In genomic region chr2:36056248-36056647, GRCm38 (mm10) we compare ENCODE assay signal across 33 mouse cellular contexts. TPM values are rescaled to one million over a fixed set of nuclear protein-coding genes. Genes with fewer than 3 reads are reported as not detected.
DNase-seq lines count a peak whose midpoint lies in the region; ATAC-seq and TF ChIP-seq lines count a peak whose summit lies in the region.
"Had no signal": no experiment of that assay in that cellular context is flagged by ENCODE, and none has a peak within 500 bp of the region (broad histone marks: within the 10 kb centered on the region; RNA-seq: fewer than 3 reads in every experiment).

No protein-coding gene starts in this region.

- no peaks in the 10 kb centered on the region for H3K4me1 ChIP-seq in limb, embryonic 14.5 days (ENCODE audit: control insufficient read depth, insufficient read depth, low read length)
- no peaks in the 10 kb centered on the region for H3K4me1 ChIP-seq in limb, embryonic 10.5 days
- H3K4me1 ChIP-seq: forebrain, embryonic 12.5 days; heart, embryonic 12.5 days; hindbrain, embryonic 15.5 days; limb, embryonic 12.5 days; megakaryocyte, embryonic 14.5 days; midbrain, embryonic 13.5 days; neural tube, embryonic 15.5 days; stomach, embryonic 15.5 days had no signal

- H3K27me3 ChIP-seq in limb, embryonic 14.5 days (ENCODE audit: control insufficient read depth, insufficient read depth, low read length), result no peaks in the 10 kb centered on the region
- H3K27me3 ChIP-seq in limb, embryonic 10.5 days (ENCODE audit: low read depth, poor library complexity, severe bottlenecking), result no peaks in the 10 kb centered on the region
- H3K27me3 ChIP-seq: forebrain, embryonic 12.5 days; hindbrain, embryonic 15.5 days; midbrain, embryonic 13.5 days; neural tube, embryonic 15.5 days; stomach, embryonic 15.5 days had no signal

- H3K27ac ChIP-seq in limb, embryonic 14.5 days (replicated peaks; ENCODE audit: low read depth, low read length), result no peak overlapping the region
- H3K27ac ChIP-seq in limb, embryonic 10.5 days, result no peak overlapping the region
- H3K27ac ChIP-seq: forebrain, embryonic 12.5 days; hindbrain, embryonic 15.5 days; limb, embryonic 12.5 days; midbrain, embryonic 13.5 days; neural tube, embryonic 15.5 days; stomach, embryonic 15.5 days had no signal

- peak; percentile 36 for DNase-seq in limb, embryonic 14.5 days (ENCODE audit: low spot score)
- DNase-seq in limb, embryonic 10.5 days (ENCODE audit: low spot score), result no peak
- peak; percentile 38 for DNase-seq in gastrocnemius, adult 18-20 months (ENCODE audit: low spot score)
- peak; percentile 21 for DNase-seq in gastrocnemius, postnatal 25 days
- no peak for DNase-seq in urinary bladder, postnatal 4 days (ENCODE audit: low spot score in 2 of 2)
- no peak for DNase-seq in frontal cortex, postnatal 14 days (ENCODE audit: low spot score in 2 of 2)
- DNase-seq: adrenal gland, adult 2 months; cerebellum, adult 2 months; cerebellum, postnatal 14 days; heart, adult 18-20 months; kidney, adult 11 months; kidney, postnatal 14 days; lung, postnatal 4 days; retina, postnatal 1 day; right cerebral cortex, postnatal 14 days had no signal

- H3K4me3 ChIP-seq in limb, embryonic 14.5 days (replicated peaks; ENCODE audit: low read length), result no peak overlapping the region
- no peak overlapping the region for H3K4me3 ChIP-seq in limb, embryonic 10.5 days
- H3K4me3 ChIP-seq: forebrain, embryonic 12.5 days; heart, embryonic 12.5 days; hindbrain, embryonic 15.5 days; limb, embryonic 12.5 days; megakaryocyte, embryonic 14.5 days; midbrain, embryonic 13.5 days; neural tube, embryonic 15.5 days; stomach, embryonic 15.5 days had no signal

- ATAC-seq in limb, embryonic 14.5 days (ENCODE audit: low FRiP score, low read depth), result peak; percentile 51
- no peak for ATAC-seq in erythroblast, adult 5-6 weeks (replicated peaks; ENCODE audit: low FRiP score, poor library complexity, severe bottlenecking)
- ATAC-seq: inflammation-experienced regulatory T-cells, adult 6 months; midbrain, embryonic 13.5 days had no signal

- TF ChIP-seq POLR2A in limb, embryonic 14.5 days (IDR thresholded peaks at IDR 0.05; ENCODE audit: borderline replicate concordance, extremely low read depth, insufficient read depth, insufficient read length), result no peak

- H3K4me2 ChIP-seq in limb, embryonic 14.5 days (replicated peaks; ENCODE audit: low read depth, low read length, severe bottlenecking), result no peak overlapping the region
- H3K4me2 ChIP-seq: forebrain, embryonic 12.5 days; heart, embryonic 12.5 days; hindbrain, embryonic 15.5 days; limb, embryonic 12.5 days; liver, embryonic 11.5 days; midbrain, embryonic 13.5 days; neural tube, embryonic 15.5 days; stomach, embryonic 15.5 days had no signal

- WGBS in limb, embryonic 14.5 days, result 31% methylated on average over 3 of the region's 3 CpGs
- WGBS in limb, embryonic 10.5 days, result 48% methylated on average over 3 of the region's 3 CpGs

- H3K9me3 ChIP-seq in limb, embryonic 14.5 days (ENCODE audit: control insufficient read depth, low read length), result no peaks in the 10 kb centered on the region
- no peaks in the 10 kb centered on the region for H3K9me3 ChIP-seq in limb, embryonic 10.5 days (replicated peaks)
- H3K9me3 ChIP-seq: forebrain, embryonic 12.5 days; heart, embryonic 12.5 days; hindbrain, embryonic 15.5 days; limb, embryonic 12.5 days; megakaryocyte, embryonic 14.5 days; midbrain, embryonic 13.5 days; neural tube, embryonic 15.5 days; stomach, embryonic 15.5 days had no signal

- no peak overlapping the region for H3K9ac ChIP-seq in limb, embryonic 14.5 days (ENCODE audit: low read depth, low read length, severe bottlenecking)
- H3K9ac ChIP-seq: forebrain, embryonic 12.5 days; heart, embryonic 12.5 days; hindbrain, embryonic 15.5 days; limb, embryonic 12.5 days; midbrain, embryonic 13.5 days; neural tube, embryonic 15.5 days; stomach, embryonic 15.5 days had no signal

- no peaks in the 10 kb centered on the region for H3K36me3 ChIP-seq in limb, embryonic 14.5 days (ENCODE audit: control insufficient read depth, insufficient read depth, low read length)
- H3K36me3 ChIP-seq in limb, embryonic 10.5 days, result no peaks in the 10 kb centered on the region
- H3K36me3 ChIP-seq: forebrain, embryonic 12.5 days; heart, embryonic 12.5 days; hindbrain, embryonic 15.5 days; limb, embryonic 12.5 days; midbrain, embryonic 13.5 days; neural tube, embryonic 15.5 days; stomach, embryonic 15.5 days had no signal

RNA-seq across cellular contexts. Expression of gene Morn5, which starts 7.0 kb away (rescaled TPM):
- polyA plus RNA-seq in limb, embryonic 14.5 days (2012; rRNA removed), result 0.19 and 0.46 TPM in 2 replicates
- not detected in 2 replicates for polyA plus RNA-seq in limb, embryonic 14.5 days (2014; fragmentation: Nextera tagmentation; extraction: Ambion mirVana)
- 0.35 TPM in 1 of 2 replicates, not detected in the other for polyA plus RNA-seq in limb, embryonic 10.5 days (2016; fragmentation: Nextera tagmentation; extraction: Ambion mirVana)
- total RNA-seq in gastrocnemius, adult 18-20 months (2021), result not detected
- total RNA-seq in gastrocnemius, postnatal 25 days (2021), result not detected
- not detected in 2 replicates for total RNA-seq in erythroblast, adult 5-6 weeks (2015; ENCODE audit: low replicate concordance)
- not detected in 2 replicates for total RNA-seq in erythroblast, adult 5-6 weeks (2017; ENCODE audit: low replicate concordance)
- total RNA-seq: adrenal gland, adult 2 months; adrenal gland, postnatal 4 days; gastrocnemius, postnatal 36 days; heart, adult 18-20 months; hematopoietic stem cell, adult 5-6 weeks; monocyte, adult 5-6 weeks had no signal
- polyA plus RNA-seq: adrenal gland, adult 2 months; heart, embryonic 12.5 days; heart, postnatal 0 days; inflammation-experienced regulatory T-cells, adult 6 months; kidney, embryonic 14.5 days; limb, embryonic 12.5 days; liver, embryonic 11.5 days; liver, embryonic 16.5 days had no signal

RNA-seq across cellular contexts. Expression of gene Ndufa8, which starts 7.0 kb away (rescaled TPM):
- 83.0 and 103 TPM in 2 replicates for polyA plus RNA-seq in limb, embryonic 14.5 days (2012; rRNA removed)
- 218 and 221 TPM in 2 replicates for polyA plus RNA-seq in limb, embryonic 14.5 days (2014; fragmentation: Nextera tagmentation; extraction: Ambion mirVana)
- polyA plus RNA-seq in limb, embryonic 10.5 days (2016; fragmentation: Nextera tagmentation; extraction: Ambion mirVana), result 208 and 218 TPM in 2 replicates
- 100 to 1,000 TPM; 309 to 366 TPM for total RNA-seq in gastrocnemius, adult 18-20 months (2021)
- total RNA-seq in gastrocnemius, postnatal 25 days (2021), result 100 to 1,000 TPM; 390 to 396 TPM
- total RNA-seq in erythroblast, adult 5-6 weeks (2015; ENCODE audit: low replicate concordance), result 16.9 and 28.4 TPM in 2 replicates
- 6.5 and 9.3 TPM in 2 replicates for total RNA-seq in erythroblast, adult 5-6 weeks (2017; ENCODE audit: low replicate concordance)

RNA-seq across cellular contexts. Expression of gene Lhx6, which starts 49.0 kb away (rescaled TPM):
- 2.0 and 2.2 TPM in 2 replicates for polyA plus RNA-seq in limb, embryonic 14.5 days (2012; rRNA removed)
- polyA plus RNA-seq in limb, embryonic 14.5 days (2014; fragmentation: Nextera tagmentation; extraction: Ambion mirVana), result 1.2 and 1.3 TPM in 2 replicates
- polyA plus RNA-seq in limb, embryonic 10.5 days (2016; fragmentation: Nextera tagmentation; extraction: Ambion mirVana), result 0.94 and 1.0 TPM in 2 replicates
- total RNA-seq in gastrocnemius, adult 18-20 months (2021), result 1 to 10 TPM in 1 of 2 experiments, under 1 TPM in 1; 0.94 to 1.4 TPM
- total RNA-seq in gastrocnemius, postnatal 25 days (2021), result 1 to 10 TPM; 3.7 to 4.0 TPM
- total RNA-seq in erythroblast, adult 5-6 weeks (2015; ENCODE audit: low replicate concordance), result not detected in 2 replicates
- total RNA-seq in erythroblast, adult 5-6 weeks (2017; ENCODE audit: low replicate concordance), result not detected in 2 replicates
- total RNA-seq: hematopoietic stem cell, adult 5-6 weeks; monocyte, adult 5-6 weeks had no signal
- polyA plus RNA-seq: inflammation-experienced regulatory T-cells, adult 6 months had no signal

Comparison
In these comparisons a context has a peak if more than half of its experiments do, and no peak if none do; other contexts are left out.
1. DNase-seq: peak in limb, embryonic 14.5 days (single experiment), gastrocnemius, adult 18-20 months (single experiment) and gastrocnemius, postnatal 25 days (single experiment); none in limb, embryonic 10.5 days (single experiment), urinary bladder, postnatal 4 days (0 of 2) and frontal cortex, postnatal 14 days (0 of 2).
2. RNA of gene Ndufa8, which starts 7.0 kb away (total RNA-seq): 390 to 396 TPM in gastrocnemius, postnatal 25 days and 309 to 366 TPM in gastrocnemius, adult 18-20 months; 6.5 to 28.4 TPM in erythroblast, adult 5-6 weeks; every median in the first group is over 10 times any median in the second.